Mouse (Mus musculus) neural tube, embryonic 14.5 days (tissue): ENCODE measurements around the gene Ntm. TPM values are rescaled to one million over a fixed set of nuclear protein-coding genes. Genes with fewer than 3 reads are reported as not detected.
A peak's percentile ranks its signal among the peaks of the same experiment; 100 is the strongest.

ENCODE experiments used
- ATAC-seq: fragments of 200-750 bp; cut with Nextera tagmentation; 2 replicates; pipeline ENCODE4 v1.8.0; 2017; ENCODE audit warnings: low read depth, mild to moderate bottlenecking, moderate TSS enrichment, moderate library complexity
- H3K27ac ChIP-seq: fragments of 300-500 bp; sonication (generic); 2 replicates; pipeline ENCODE4 v1.5.1; 2014; ENCODE audit warnings: low read depth, mild to moderate bottlenecking, control low read depth, low read length, moderate library complexity, mixed read lengths
- H3K27me3 ChIP-seq: fragments of 300-500 bp; sonication (generic); 2 replicates; pipeline ENCODE4 v1.6.1; 2014; ENCODE audit warnings: low read length; ENCODE audit not compliant: control insufficient read depth, insufficient read depth
- H3K36me3 ChIP-seq: fragments of 300-500 bp; sonication (generic); 2 replicates; pipeline ENCODE4 v1.6.1; 2014; ENCODE audit warnings: low read length, mixed read lengths; ENCODE audit not compliant: control insufficient read depth, insufficient read depth
- H3K4me1 ChIP-seq: fragments of 300-500 bp; sonication (generic); 2 replicates; pipeline ENCODE4 v1.6.1; 2014; ENCODE audit warnings: low read length; ENCODE audit not compliant: control insufficient read depth, insufficient read depth
- H3K4me2 ChIP-seq: fragments of 300-500 bp; sonication (generic); 2 replicates; pipeline ENCODE4 v1.6.1; 2014; ENCODE audit warnings: mild to moderate bottlenecking, low read depth, low read length, control low read depth
- H3K4me3 ChIP-seq: fragments of 300-500 bp; sonication (generic); 2 replicates; pipeline ENCODE4 v1.5.1; 2014; ENCODE audit warnings: low read depth, low read length, control low read depth, mixed read lengths
- H3K9ac ChIP-seq: fragments of 300-500 bp; sonication (generic); replicated peaks from 2 replicates; pipeline ENCODE4 v1.6.1; 2014; ENCODE audit warnings: low read depth, mild to moderate bottlenecking, control low read depth, low read length, mixed read lengths
- H3K9me3 ChIP-seq: fragments of 300-500 bp; sonication (generic); 2 replicates; pipeline ENCODE4 v1.6.1; 2016; ENCODE audit warnings: low read length; ENCODE audit not compliant: control insufficient read depth
- WGBS: fragments of 180-500 bp; shearing (Covaris S2); extraction: QIAGEN DNeasy Blood & Tissue Kit; methylation state at CpG from one replicate; pipeline ENCODE4 v1.1.7; 2014; 5-methylcytosine and 5-hydroxymethylcytosine counted together
- polyA plus RNA-seq: library from polyadenylated mRNA; unstranded; fragments of >200 nt; fragmentation: Nextera tagmentation; extraction: Ambion mirVana; gene quantifications from 2 replicates; pipeline ENCODE4 v1.2.1, GENCODE M21; 2014

Gene Ntm
- polyA plus RNA-seq, 1 experiment from 2014 or later, result 237 TPM

GRCm38 (mm10) chr9:29215241-29215640 lies 747.7 kb downstream of the Ntm start:
- no peak overlapping the region for H3K4me3 ChIP-seq
- H3K36me3 ChIP-seq, result no peaks in the 10 kb centered on the region
- no peak overlapping the region for H3K27ac ChIP-seq
- H3K9ac ChIP-seq, result no peak overlapping the region
- WGBS, result 35% methylated on average over 1 of the region's 1 CpGs
- no peak for ATAC-seq
- no peak overlapping the region for H3K4me2 ChIP-seq
- no peaks in the 10 kb centered on the region for H3K27me3 ChIP-seq
- H3K4me1 ChIP-seq, result no peaks in the 10 kb centered on the region
- no peaks in the 10 kb centered on the region for H3K9me3 ChIP-seq

GRCm38 (mm10) chr9:29209243-29209642 lies 753.7 kb downstream of the Ntm start:
- H3K4me1 ChIP-seq, result 0 out of 2 replicates have a peak, but pooled peaks cover 6% of the 10 kb centered on the region
- H3K27ac ChIP-seq, result no peak overlapping the region
- H3K9ac ChIP-seq, result no peak overlapping the region
- no peaks in the 10 kb centered on the region for H3K27me3 ChIP-seq
- 74% methylated on average over 2 of the region's 2 CpGs for WGBS
- H3K36me3 ChIP-seq, result no peaks in the 10 kb centered on the region
- ATAC-seq, result no peak
- H3K9me3 ChIP-seq, result no peaks in the 10 kb centered on the region
- no peak overlapping the region for H3K4me3 ChIP-seq
- no peak overlapping the region for H3K4me2 ChIP-seq

GRCm38 (mm10) chr9:29208142-29208541 lies 754.8 kb downstream of the Ntm start:
- Histone ChIP-seq H3K36me3 (no peaks in the 10 kb centered on the region), H3K9ac (no peak overlapping the region), H3K27me3 (no peaks in the 10 kb centered on the region), H3K4me3 (no peak overlapping the region), H3K4me1 (0 out of 2 replicates have a peak, but pooled peaks cover 6% of the 10 kb centered on the region), H3K27ac (peak overlapping the region; percentile 39; the same call in 1 of the 2 replicates), H3K9me3 (no peaks in the 10 kb centered on the region), H3K4me2 (no peak overlapping the region)
- WGBS, result 69% methylated on average over 5 of the region's 5 CpGs
- ATAC-seq, result no peak

- H3K4me3 ChIP-seq, result no peak overlapping the region
- H3K4me1 ChIP-seq, result peaks cover 14% of the 10 kb centered on the region
- no peak for ATAC-seq
- H3K4me2 ChIP-seq, result no peak overlapping the region
- no peak overlapping the region for H3K9ac ChIP-seq
- H3K27ac ChIP-seq, result no peak overlapping the region
- no peaks in the 10 kb centered on the region for H3K9me3 ChIP-seq
- no peaks in the 10 kb centered on the region for H3K36me3 ChIP-seq
- H3K27me3 ChIP-seq, result no peaks in the 10 kb centered on the region
- WGBS, result 48% methylated on average over 4 of the region's 4 CpGs
Measured at GRCm38 (mm10) chr9:29205680-29206079, 757.3 kb downstream of the Ntm start.

GRCm38 (mm10) chr9:29202196-29202595 lies 760.7 kb downstream of the Ntm start:
- WGBS, result 5% methylated on average over 2 of the region's 2 CpGs
- 0 out of 2 replicates have a peak, but pooled peaks have one; percentile 37 for ATAC-seq
- no peaks in the 10 kb centered on the region for H3K36me3 ChIP-seq
- 0 out of 2 replicates have a peak overlapping the region, but pooled peaks have one; percentile 36 for H3K27ac ChIP-seq
- H3K27me3 ChIP-seq, result no peaks in the 10 kb centered on the region
- no peak overlapping the region for H3K4me3 ChIP-seq
- H3K4me2 ChIP-seq, result no peak overlapping the region
- no peak overlapping the region for H3K9ac ChIP-seq
- H3K9me3 ChIP-seq, result no peaks in the 10 kb centered on the region
- peaks cover 12% of the 10 kb centered on the region for H3K4me1 ChIP-seq

- Histone ChIP-seq H3K4me2 (no peak overlapping the region), H3K27me3 (no peaks in the 10 kb centered on the region), H3K4me1 (peaks cover 8% of the 10 kb centered on the region), H3K9ac (no peak overlapping the region), H3K36me3 (no peaks in the 10 kb centered on the region), H3K4me3 (no peak overlapping the region), H3K27ac (no peak overlapping the region), H3K9me3 (no peaks in the 10 kb centered on the region)
- 33% methylated on average over 14 of the region's 14 CpGs for WGBS
- peak; percentile 76 for ATAC-seq
Measured at GRCm38 (mm10) chr9:29201163-29202053, 761.5 kb downstream of the Ntm start.

GRCm38 (mm10) chr9:29197046-29197445 lies 765.9 kb downstream of the Ntm start:
- ATAC-seq, result no peak
- H3K4me2 ChIP-seq, result no peak overlapping the region
- no peak overlapping the region for H3K9ac ChIP-seq
- no peaks in the 10 kb centered on the region for H3K27me3 ChIP-seq
- WGBS, result 55% methylated on average over 3 of the region's 3 CpGs
- H3K27ac ChIP-seq, result no peak overlapping the region
- H3K36me3 ChIP-seq, result no peaks in the 10 kb centered on the region
- no peaks in the 10 kb centered on the region for H3K9me3 ChIP-seq
- peaks cover 8% of the 10 kb centered on the region for H3K4me1 ChIP-seq
- no peak overlapping the region for H3K4me3 ChIP-seq

- H3K4me3 ChIP-seq, result no peak overlapping the region
- H3K27me3 ChIP-seq, result no peaks in the 10 kb centered on the region
- H3K4me1 ChIP-seq, result 0 out of 2 replicates have a peak, but pooled peaks cover 3% of the 10 kb centered on the region
- no peak overlapping the region for H3K27ac ChIP-seq
- ATAC-seq, result no peak
- H3K9ac ChIP-seq, result no peak overlapping the region
- no peaks in the 10 kb centered on the region for H3K36me3 ChIP-seq
- H3K9me3 ChIP-seq, result no peaks in the 10 kb centered on the region
- WGBS, result 82% methylated on average over 2 of the region's 2 CpGs
- H3K4me2 ChIP-seq, result no peak overlapping the region
Measured at GRCm38 (mm10) chr9:29194265-29194664, 768.7 kb downstream of the Ntm start.

GRCm38 (mm10) chr9:29183011-29183410 lies 779.9 kb downstream of the Ntm start:
- H3K4me3 ChIP-seq, result no peak overlapping the region

More at GRCm38 (mm10) chr9:29183011-29183410, 779.9 kb downstream of the Ntm start:
- H3K4me1 ChIP-seq, result no peaks in the 10 kb centered on the region
- no peak overlapping the region for H3K27ac ChIP-seq
- H3K4me2 ChIP-seq, result no peak overlapping the region
- H3K27me3 ChIP-seq, result no peaks in the 10 kb centered on the region
- WGBS, result 80% methylated on average over 5 of the region's 5 CpGs
- H3K36me3 ChIP-seq, result no peaks in the 10 kb centered on the region
- H3K9ac ChIP-seq, result no peak overlapping the region
- no peaks in the 10 kb centered on the region for H3K9me3 ChIP-seq
- no peak for ATAC-seq
